Mouse (Mus musculus) MEL (cell line): ENCODE data around the gene Nek9.

Source experiments
- CTCF ChIP-seq, 3 experiments: IDR thresholded peaks in 2 of 3; conservative IDR thresholded peaks in 1 of 3; 2 replicates each; pipeline ENCODE4 v1.5.1; 2011 to 2012; ENCODE audit warnings: low read length in 3 of 3, low read depth in 2 of 3, mild to moderate bottlenecking in 2 of 3, improper control_type of control experiment in 1 of 3, inconsistent platforms in 1 of 3, mixed read lengths in 1 of 3, moderate library complexity in 1 of 3; ENCODE audit not compliant: control insufficient read depth in 1 of 3, insufficient read depth in 1 of 3, poor library complexity in 1 of 3, severe bottlenecking in 1 of 3
- GATA1 ChIP-seq: IDR thresholded peaks from 2 replicates; pipeline ENCODE4 v1.6.1; 2011; ENCODE audit warnings: low read depth, low read length, improper control_type of control experiment
- MAX ChIP-seq: IDR thresholded peaks from 2 replicates; pipeline ENCODE4 v1.6.1; 2011; ENCODE audit warnings: low read length, improper control_type of control experiment
- MEF2A ChIP-seq: IDR thresholded peaks from 2 replicates; pipeline ENCODE4 v1.6.1; 2014; ENCODE audit warnings: low read depth, mild to moderate bottlenecking, inconsistent platforms, low read length, improper control_type of control experiment; ENCODE audit not compliant: poor library complexity, insufficient replicate concordance, severe bottlenecking; ENCODE audit errors: extremely low read depth
- NELFE ChIP-seq: IDR thresholded peaks from 2 replicates; pipeline ENCODE4 v1.6.1; 2011; ENCODE audit warnings: low read depth, low read length, improper control_type of control experiment
- NRF1 ChIP-seq: IDR thresholded peaks from 2 replicates; pipeline ENCODE4 v1.6.1; 2014; ENCODE audit warnings: low read depth, mild to moderate bottlenecking, inconsistent platforms, low read length, improper control_type of control experiment, moderate library complexity; ENCODE audit not compliant: poor library complexity, insufficient read depth, severe bottlenecking
- POLR2A ChIP-seq, 2 experiments: IDR thresholded peaks; 2 replicates each; pipeline ENCODE4 v1.6.1; 2011 to 2012; ENCODE audit warnings: low read length in 2 of 2, mild to moderate bottlenecking in 2 of 2, control low read depth in 1 of 2, improper control_type of control experiment in 1 of 2, low read depth in 1 of 2, moderate library complexity in 1 of 2; ENCODE audit not compliant: control insufficient read depth in 1 of 2, insufficient read depth in 1 of 2, poor library complexity in 1 of 2
- SMC3 ChIP-seq: IDR thresholded peaks from 2 replicates; pipeline ENCODE4 v1.6.1; 2011; ENCODE audit warnings: low read depth, low read length, improper control_type of control experiment
- TCF12 ChIP-seq: IDR thresholded peaks from 2 replicates; pipeline ENCODE4 v1.6.1; 2014; ENCODE audit warnings: low read depth, mild to moderate bottlenecking, inconsistent platforms, low read length, improper control_type of control experiment, moderate library complexity
- UBTF ChIP-seq: IDR thresholded peaks from 2 replicates; pipeline ENCODE4 v1.6.1; 2012; ENCODE audit warnings: low read depth, mild to moderate bottlenecking, inconsistent platforms, low read length, improper control_type of control experiment, moderate library complexity, borderline replicate concordance; ENCODE audit not compliant: insufficient read depth
- ZC3H11A ChIP-seq: IDR thresholded peaks from 2 replicates; pipeline ENCODE4 v1.6.1; 2012; ENCODE audit warnings: low read depth, mild to moderate bottlenecking, inconsistent platforms, low read length, improper control_type of control experiment
- ZMIZ1 ChIP-seq: IDR thresholded peaks from 2 replicates; pipeline ENCODE4 v1.6.1; 2012; ENCODE audit warnings: low read depth, mild to moderate bottlenecking, inconsistent platforms, low read length, improper control_type of control experiment, moderate library complexity
- ZNF384 ChIP-seq: IDR thresholded peaks from 2 replicates; pipeline ENCODE4 v1.6.1; 2012; ENCODE audit warnings: low read depth, mild to moderate bottlenecking, inconsistent platforms, low read length, improper control_type of control experiment

DNA sequence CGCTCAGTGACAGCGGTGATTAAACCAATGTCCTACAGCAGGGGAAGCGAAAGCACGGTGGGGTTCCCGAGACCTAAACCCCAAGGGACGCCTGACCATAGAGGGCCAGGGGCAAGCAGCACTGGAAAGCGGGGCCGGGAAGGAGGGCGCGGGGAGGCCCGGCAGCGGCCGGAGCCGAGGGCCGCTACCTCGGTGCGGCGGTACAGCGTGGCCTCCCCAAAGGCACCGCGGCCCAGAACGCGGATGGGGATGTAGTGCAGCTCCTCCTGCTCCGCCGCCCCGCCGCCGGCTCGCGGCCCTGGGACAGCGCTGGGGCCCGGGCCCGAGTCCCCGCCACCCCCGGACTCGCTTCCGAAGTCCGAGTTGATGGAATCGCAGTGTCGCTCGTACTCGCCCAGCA is 347 bp downstream of the Nek9 start:
- TF ChIP-seq NELFE (no peak), ZNF384 (no peak), CTCF (IDR thresholded peaks at IDR 0.05 in 2 of 3, conservative IDR thresholded peaks at IDR 0.05 in 1 of 3; ENCODE audit: control insufficient read depth in 1 of 3, insufficient read depth in 1 of 3, low read depth in 2 of 3, low read length in 3 of 3, poor library complexity in 1 of 3, severe bottlenecking in 1 of 3) (no peak), POLR2A (IDR thresholded peaks at IDR 0.05; ENCODE audit: control insufficient read depth in 1 of 2, insufficient read depth in 1 of 2, low read depth in 1 of 2, low read length in 2 of 2, poor library complexity in 1 of 2) (no peak), ZMIZ1 (no peak), MEF2A (no peak), TCF12 (no peak), UBTF (no peak), NRF1 (no peak), GATA1 (no peak), ZC3H11A (no peak), SMC3 (no peak), MAX (no peak)
